Mouse (Mus musculus) intestine, postnatal 0 days (tissue): ENCODE measurements around the gene Cp. TPM values are rescaled to one million over a fixed set of nuclear protein-coding genes. Genes with fewer than 3 reads are reported as not detected.
"Not testable (repeated sequence)": the region's sequence is repeated elsewhere in the genome, so short reads cannot be mapped to it uniquely, and the experiment has no call there.

Source experiments
- ATAC-seq: fragments of 200-750 bp; cut with Nextera tagmentation; 2 replicates; pipeline ENCODE4 v1.8.0; 2017; ENCODE audit warnings: mild to moderate bottlenecking, moderate TSS enrichment, moderate library complexity
- H3K27ac ChIP-seq: fragments of 300-500 bp; sonication (generic); 2 replicates; pipeline ENCODE4 v1.5.1; 2014; ENCODE audit warnings: mild to moderate bottlenecking, low read depth, low read length, moderate library complexity
- H3K27me3 ChIP-seq: fragments of 300-500 bp; sonication (generic); replicated peaks from 2 replicates; pipeline ENCODE4 v1.6.1; 2014; ENCODE audit warnings: low read length, mixed read lengths; ENCODE audit not compliant: control insufficient read depth, insufficient read depth
- H3K36me3 ChIP-seq: fragments of 300-500 bp; sonication (generic); 2 replicates; pipeline ENCODE4 v1.6.1; 2014; ENCODE audit warnings: mild to moderate bottlenecking, moderate library complexity; ENCODE audit not compliant: control insufficient read depth, insufficient read depth
- H3K4me1 ChIP-seq: fragments of 300-500 bp; sonication (generic); replicated peaks from 2 replicates; pipeline ENCODE4 v1.6.1; 2014; ENCODE audit warnings: antibody characterized with exemption, low read length, mixed read lengths; ENCODE audit not compliant: control insufficient read depth, insufficient read depth
- H3K4me2 ChIP-seq: fragments of 300-500 bp; sonication (generic); replicated peaks from 2 replicates; pipeline ENCODE4 v1.6.1; 2014; ENCODE audit warnings: low read depth, mild to moderate bottlenecking, moderate library complexity
- H3K4me3 ChIP-seq: fragments of 300-500 bp; sonication (generic); 2 replicates; pipeline ENCODE4 v1.5.1; 2014; ENCODE audit warnings: low read depth, low read length
- H3K9ac ChIP-seq: fragments of 300-500 bp; sonication (generic); 2 replicates; pipeline ENCODE4 v1.6.1; 2014; ENCODE audit warnings: mild to moderate bottlenecking, low read depth, low read length
- H3K9me3 ChIP-seq: fragments of 300-500 bp; sonication (generic); 2 replicates; pipeline ENCODE4 v1.6.1; 2016; ENCODE audit warnings: mixed run types; ENCODE audit not compliant: control insufficient read depth
- CTCF ChIP-seq: sonication (generic); IDR thresholded peaks from 2 replicates; pipeline ENCODE4 v1.5.1; 2016; ENCODE audit warnings: low read depth, mild to moderate bottlenecking, control low read depth, antibody characterized with exemption, moderate library complexity
- WGBS: fragments of 180-500 bp; shearing (Covaris S2); extraction: QIAGEN DNeasy Blood & Tissue Kit; methylation state at CpG from one replicate; pipeline ENCODE4 v1.1.7; 2014; 5-methylcytosine and 5-hydroxymethylcytosine counted together
- polyA plus RNA-seq: library from polyadenylated mRNA; unstranded; fragments of >200 nt; fragmentation: Nextera tagmentation; extraction: Ambion mirVana; gene quantifications from 2 replicates; pipeline ENCODE4 v1.2.1, GENCODE M21; 2015

The Cp gene
- 1.2 and 1.8 TPM in 2 replicates for polyA plus RNA-seq

GRCm38 (mm10) chr3:19956885-19957284 is at the start of gene Cp:
TSS of gene Cp (plus strand) at chr3:19957054.
- Histone ChIP-seq H3K9me3 (no peaks in the 10 kb centered on the region), H3K4me2 (no peak within 1 kb of the TSS), H3K27ac (no peak within 1 kb of the TSS), H3K36me3 (no peaks in the 10 kb centered on the region), H3K9ac (no peak within 1 kb of the TSS), H3K27me3 (no peaks in the 10 kb centered on the region), H3K4me3 (no peak within 1 kb of the TSS), H3K4me1 (no peaks in the 10 kb centered on the region; the same call in 1 of the 2 replicates)
- WGBS: 37% methylated on average over 5 of the region's 5 CpGs
- no peak for TF ChIP-seq CTCF
- no peak for ATAC-seq

DNA sequence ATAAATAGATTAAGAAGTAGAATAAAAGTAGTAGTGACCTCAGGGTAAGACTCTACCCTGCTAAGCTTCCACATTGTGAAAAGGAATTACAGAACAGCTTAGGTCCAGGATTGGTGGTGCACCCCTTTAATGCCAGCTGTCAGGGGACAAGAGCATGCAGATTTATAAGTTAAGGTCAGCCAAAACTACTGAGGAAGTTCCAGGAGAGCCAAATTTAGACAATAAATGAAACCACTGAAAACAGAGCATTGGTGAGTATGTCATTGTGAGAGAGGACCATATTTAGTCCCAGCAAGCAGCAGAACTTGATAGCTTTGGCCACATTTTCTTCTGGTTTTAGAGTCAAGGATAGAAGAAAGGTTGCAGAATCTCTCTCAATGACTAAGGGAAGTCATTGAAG is 8.3 kb upstream of the Cp start:
- no peaks in the 10 kb centered on the region for H3K27me3 ChIP-seq
- TF ChIP-seq CTCF: no peak
- no peak overlapping the region for H3K4me2 ChIP-seq
- H3K27ac ChIP-seq: no peak overlapping the region
- ATAC-seq: no peak
- no peak overlapping the region for H3K9ac ChIP-seq
- no peaks in the 10 kb centered on the region; the same call in 1 of the 2 replicates for H3K4me1 ChIP-seq
- no peak overlapping the region for H3K4me3 ChIP-seq
- no peaks in the 10 kb centered on the region for H3K9me3 ChIP-seq
- H3K36me3 ChIP-seq: no peaks in the 10 kb centered on the region

GRCm38 (mm10) chr3:19949401-19949800 is 7.5 kb upstream of the Cp start:
- H3K9ac ChIP-seq, H3K9me3 ChIP-seq, H3K4me3 ChIP-seq, H3K27me3 ChIP-seq, H3K27ac ChIP-seq, H3K4me1 ChIP-seq, H3K36me3 ChIP-seq, H3K4me2 ChIP-seq: not testable (repeated sequence)
- peak; percentile 79 for ATAC-seq
- WGBS: 86% methylated on average over 1 of the region's 1 CpGs

GRCm38 (mm10) chr3:19953425-19953824 is 3.4 kb upstream of the Cp start:
- no peak for TF ChIP-seq CTCF
- H3K36me3 ChIP-seq: no peaks in the 10 kb centered on the region
- 78% methylated on average over 1 of the region's 1 CpGs for WGBS

GRCm38 (mm10) chr3:19953865-19954264 is 3.0 kb upstream of the Cp start:
- no peaks in the 10 kb centered on the region; the same call in 1 of the 2 replicates for H3K4me1 ChIP-seq
- no peak overlapping the region for H3K4me3 ChIP-seq
- H3K27ac ChIP-seq: no peak overlapping the region
- no peak overlapping the region for H3K9ac ChIP-seq
- no peaks in the 10 kb centered on the region for H3K9me3 ChIP-seq
- H3K4me2 ChIP-seq: no peak overlapping the region
- 47% methylated on average over 3 of the region's 3 CpGs for WGBS
- no peaks in the 10 kb centered on the region for H3K27me3 ChIP-seq
- no peak for TF ChIP-seq CTCF
- no peaks in the 10 kb centered on the region for H3K36me3 ChIP-seq
- 0 out of 2 replicates have a peak, but pooled peaks have one; percentile 9 for ATAC-seq

More at GRCm38 (mm10) chr3:19953425-19953824, 3.4 kb upstream of the Cp start:
- no peaks in the 10 kb centered on the region for H3K9me3 ChIP-seq
- no peaks in the 10 kb centered on the region for H3K27me3 ChIP-seq
- no peak for ATAC-seq
- no peak overlapping the region for H3K4me2 ChIP-seq
- H3K27ac ChIP-seq: no peak overlapping the region
- H3K4me3 ChIP-seq: no peak overlapping the region
- H3K4me1 ChIP-seq: no peaks in the 10 kb centered on the region; the same call in 1 of the 2 replicates
- H3K9ac ChIP-seq: no peak overlapping the region

GRCm38 (mm10) chr3:19958031-19958430 is 1.2 kb downstream of the Cp start:
- H3K36me3 ChIP-seq: no peaks in the 10 kb centered on the region
- H3K9ac ChIP-seq: no peak overlapping the region
- no peak for ATAC-seq
- TF ChIP-seq CTCF: no peak
- no peak overlapping the region for H3K4me3 ChIP-seq
- no peaks in the 10 kb centered on the region for H3K9me3 ChIP-seq
- H3K4me2 ChIP-seq: no peak overlapping the region
- H3K27me3 ChIP-seq: no peaks in the 10 kb centered on the region
- no peaks in the 10 kb centered on the region; the same call in 1 of the 2 replicates for H3K4me1 ChIP-seq
- H3K27ac ChIP-seq: no peak overlapping the region

- Histone ChIP-seq H3K9ac (no peak overlapping the region), H3K36me3 (no peaks in the 10 kb centered on the region), H3K9me3 (no peaks in the 10 kb centered on the region), H3K27me3 (no peaks in the 10 kb centered on the region), H3K4me1 (no peaks in the 10 kb centered on the region; the same call in 1 of the 2 replicates), H3K4me3 (no peak overlapping the region), H3K27ac (no peak overlapping the region), H3K4me2 (no peak overlapping the region)
- 77% methylated on average over 1 of the region's 1 CpGs for WGBS
- no peak for TF ChIP-seq CTCF
- no peak for ATAC-seq
These were observed 2.1 kb downstream of the Cp start for GRCm38 (mm10) chr3:19958983-19959382.
